Mouse (Mus musculus): ENCODE data around the gene Vrk2. TPM values are rescaled to one million over a fixed set of nuclear protein-coding genes. Genes with fewer than 3 reads are reported as not detected.
A peak's percentile ranks its signal among the peaks of the same experiment; 100 is the strongest.

Vrk2 gene
- polyA plus RNA-seq, 1 experiment from 2014 or later: 23.8 TPM

DNA sequence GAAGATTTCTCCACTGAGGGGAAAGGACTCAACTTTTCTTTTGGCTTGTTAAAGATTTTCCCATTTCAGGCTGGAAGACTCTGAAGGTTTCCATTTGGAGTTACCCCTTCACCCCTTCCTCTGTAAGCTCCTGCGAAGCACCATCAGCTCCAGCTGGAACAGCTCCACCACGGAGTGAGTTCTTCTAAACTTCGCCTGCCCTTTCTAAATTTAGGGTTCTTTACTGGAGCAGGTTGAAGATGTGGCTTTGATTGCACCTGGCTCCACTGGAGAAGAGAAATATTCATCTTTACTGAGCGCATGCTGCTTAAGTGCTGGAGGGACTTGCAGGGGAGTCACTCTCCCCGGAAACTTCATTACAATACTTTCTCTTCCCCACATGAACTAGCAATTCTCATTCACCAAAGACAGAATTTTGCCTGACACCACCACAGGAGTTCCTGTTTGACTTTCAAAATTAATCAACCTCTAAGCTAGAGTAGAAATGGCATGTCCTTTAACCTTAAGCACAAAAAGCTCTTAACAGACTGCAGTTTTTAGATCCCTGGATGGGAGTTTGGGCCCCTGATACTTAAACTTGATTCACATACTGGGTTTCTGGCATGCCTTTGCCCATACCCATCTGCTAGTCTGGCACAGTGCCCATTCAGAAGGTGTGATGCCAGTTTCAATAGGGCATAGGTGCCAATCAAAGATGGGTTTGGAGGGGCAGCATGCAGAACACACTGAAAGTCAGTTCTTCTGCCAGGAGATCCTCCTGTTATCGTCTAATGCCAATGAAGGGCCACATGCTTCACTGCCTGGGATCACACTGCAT lies 7.2 kb downstream of the Vrk2 start:
- Histone ChIP-seq H3K27ac (ENCODE audit: low read depth, low read length) (no peak overlapping the region), H3K36me3 (ENCODE audit: control insufficient read depth, insufficient read depth, low read length) (no peaks in the 10 kb centered on the region), H3K9me3 (ENCODE audit: control insufficient read depth, low read length) (no peaks in the 10 kb centered on the region), H3K4me2 (no peak overlapping the region), H3K4me3 (ENCODE audit: low read depth, low read length) (no peak overlapping the region), H3K27me3 (replicated peaks; ENCODE audit: control insufficient read depth, insufficient read depth, low read length) (no peaks in the 10 kb centered on the region), H3K9ac (ENCODE audit: low read depth, low read length) (no peak overlapping the region), H3K4me1 (replicated peaks; ENCODE audit: control insufficient read depth, insufficient read depth, low read length) (no peaks in the 10 kb centered on the region)
- no peak for DNase-seq (ENCODE audit: low spot score)
- WGBS: 75% methylated on average over 6 of the region's 6 CpGs
- ATAC-seq (replicated peaks; ENCODE audit: low FRiP score): no peak

DNA sequence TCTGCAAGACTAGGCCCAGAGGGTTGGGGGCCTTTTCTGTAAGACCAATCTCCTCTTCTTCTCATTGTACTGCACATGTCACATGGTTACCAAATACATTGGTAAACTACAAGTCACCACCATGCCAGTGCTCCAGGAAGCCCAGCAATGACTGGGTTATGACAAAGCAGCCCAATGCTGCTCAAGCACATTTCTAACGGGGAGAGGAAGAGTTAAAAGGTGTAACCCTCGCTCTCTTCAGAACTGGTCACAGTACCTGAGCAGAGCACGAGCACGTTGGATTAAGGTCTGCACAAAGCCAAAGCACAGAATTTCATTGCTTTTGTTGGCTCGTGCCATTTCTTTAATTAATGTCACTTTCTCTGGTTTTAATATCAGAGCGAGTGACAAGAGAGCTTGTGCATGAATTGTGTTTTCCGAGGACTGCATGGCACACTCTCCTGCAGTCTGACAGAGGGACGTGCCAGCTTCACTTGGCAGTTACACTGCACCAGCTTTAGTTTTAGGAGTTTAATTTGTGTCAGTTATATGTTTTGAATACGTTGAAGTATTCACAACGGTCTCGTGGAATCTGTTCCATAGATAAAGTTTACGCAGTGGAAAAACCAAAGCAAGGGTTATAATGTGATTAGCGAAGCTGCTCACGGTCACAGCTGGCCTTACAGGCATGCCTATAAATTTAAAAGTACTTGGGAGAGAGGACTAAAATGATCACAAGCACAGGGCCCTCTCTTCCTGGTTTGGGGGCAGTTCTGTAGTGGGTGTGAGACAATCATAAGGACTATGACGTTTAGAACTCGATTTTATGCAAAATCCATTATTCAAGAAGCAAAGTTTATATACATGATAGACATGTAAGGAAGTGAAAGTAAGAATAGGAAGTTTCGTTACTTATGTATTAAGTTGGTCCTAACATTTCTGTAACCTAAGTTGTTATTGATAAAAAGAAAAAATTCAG lies 8.1 kb downstream of the Vrk2 start:
- Histone ChIP-seq H3K27ac (ENCODE audit: low read depth, low read length) (no peak overlapping the region), H3K9me3 (ENCODE audit: control insufficient read depth, low read length) (no peaks in the 10 kb centered on the region), H3K27me3 (replicated peaks; ENCODE audit: control insufficient read depth, insufficient read depth, low read length) (no peaks in the 10 kb centered on the region), H3K4me1 (replicated peaks; ENCODE audit: control insufficient read depth, insufficient read depth, low read length) (no peaks in the 10 kb centered on the region), H3K9ac (ENCODE audit: low read depth, low read length) (no peak overlapping the region), H3K4me2 (no peak overlapping the region), H3K36me3 (ENCODE audit: control insufficient read depth, insufficient read depth, low read length) (no peaks in the 10 kb centered on the region), H3K4me3 (ENCODE audit: low read depth, low read length) (no peak overlapping the region)
- WGBS: 89% methylated on average over 17 of the region's 17 CpGs
- ATAC-seq (replicated peaks; ENCODE audit: low FRiP score) (no peak), DNase-seq (ENCODE audit: low spot score) (no peak)

DNA sequence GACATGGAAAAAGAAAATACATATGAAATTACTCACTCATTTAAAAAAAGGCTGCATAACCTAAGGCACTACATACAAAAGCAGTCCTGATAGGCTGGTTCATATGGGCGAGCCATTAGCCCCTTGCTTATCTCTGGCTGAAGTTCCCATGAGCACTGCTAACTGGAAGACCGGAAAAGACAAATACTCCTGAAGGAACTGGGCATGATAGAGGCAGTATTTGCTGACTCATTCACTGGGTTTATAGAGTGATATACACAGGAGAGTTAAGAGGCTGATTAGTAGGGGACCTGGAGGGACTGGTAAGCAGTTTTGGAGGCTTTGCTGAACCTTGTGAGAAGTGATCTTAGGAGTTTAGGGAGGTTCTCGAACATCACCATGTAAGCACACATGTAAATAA lies 42.2 kb downstream of the Vrk2 start:
- no peaks in the 10 kb centered on the region for H3K4me1 ChIP-seq (replicated peaks; ENCODE audit: control insufficient read depth, insufficient read depth, low read length)
- peak; percentile 67; the same call in 1 of the 2 replicates for ATAC-seq (replicated peaks; ENCODE audit: low FRiP score)
- H3K9me3 ChIP-seq (ENCODE audit: control insufficient read depth, low read length): no peaks in the 10 kb centered on the region
- H3K36me3 ChIP-seq (ENCODE audit: control insufficient read depth, insufficient read depth, low read length): no peaks in the 10 kb centered on the region
- DNase-seq (ENCODE audit: low spot score): no peak
- WGBS: 74% methylated on average over 3 of the region's 3 CpGs
- no peak overlapping the region for H3K4me3 ChIP-seq (ENCODE audit: low read depth, low read length)
- H3K4me2 ChIP-seq: no peak overlapping the region
- H3K9ac ChIP-seq (ENCODE audit: low read depth, low read length): no peak overlapping the region
- no peak overlapping the region for H3K27ac ChIP-seq (ENCODE audit: low read depth, low read length)
- H3K27me3 ChIP-seq (replicated peaks; ENCODE audit: control insufficient read depth, insufficient read depth, low read length): no peaks in the 10 kb centered on the region

GRCm38 (mm10) chr11:26537816-26538215 lies 56.0 kb downstream of the Vrk2 start:
- DNase-seq (ENCODE audit: low spot score) (no peak), ATAC-seq (replicated peaks; ENCODE audit: low FRiP score) (no peak)
- no peaks in the 10 kb centered on the region for H3K9me3 ChIP-seq (ENCODE audit: control insufficient read depth, low read length)
- H3K36me3 ChIP-seq (ENCODE audit: control insufficient read depth, insufficient read depth, low read length): no peaks in the 10 kb centered on the region
- no peaks in the 10 kb centered on the region; the same call in 1 of the 2 replicates for H3K4me1 ChIP-seq (replicated peaks; ENCODE audit: control insufficient read depth, insufficient read depth, low read length)
- no peak overlapping the region for H3K4me3 ChIP-seq (ENCODE audit: low read depth, low read length)
- H3K4me2 ChIP-seq: no peak overlapping the region
- H3K9ac ChIP-seq (ENCODE audit: low read depth, low read length): no peak overlapping the region
- no peaks in the 10 kb centered on the region for H3K27me3 ChIP-seq (replicated peaks; ENCODE audit: control insufficient read depth, insufficient read depth, low read length)
- WGBS: 90% methylated on average over 5 of the region's 5 CpGs
- H3K27ac ChIP-seq (ENCODE audit: low read depth, low read length): no peak overlapping the region

GRCm38 (mm10) chr11:26533828-26534119 lies 60.0 kb downstream of the Vrk2 start:
- Histone ChIP-seq H3K4me1 (replicated peaks; ENCODE audit: control insufficient read depth, insufficient read depth, low read length) (no peaks in the 10 kb centered on the region; the same call in 1 of the 2 replicates), H3K27ac (ENCODE audit: low read depth, low read length) (peak overlapping the region; percentile 6; the same call in 1 of the 2 replicates), H3K4me2 (peak overlapping the region; percentile 10; the same call in 1 of the 2 replicates), H3K9me3 (ENCODE audit: control insufficient read depth, low read length) (no peaks in the 10 kb centered on the region), H3K9ac (ENCODE audit: low read depth, low read length) (no peak overlapping the region), H3K27me3 (replicated peaks; ENCODE audit: control insufficient read depth, insufficient read depth, low read length) (no peaks in the 10 kb centered on the region), H3K36me3 (ENCODE audit: control insufficient read depth, insufficient read depth, low read length) (no peaks in the 10 kb centered on the region), H3K4me3 (ENCODE audit: low read depth, low read length) (no peak overlapping the region)
- DNase-seq (ENCODE audit: low spot score) (no peak), ATAC-seq (replicated peaks; ENCODE audit: low FRiP score) (peak; percentile 80)

- Histone ChIP-seq H3K27ac (ENCODE audit: low read depth, low read length) (peak overlapping the region; percentile 6; the same call in 1 of the 2 replicates), H3K4me2 (peak overlapping the region; percentile 10; the same call in 1 of the 2 replicates), H3K4me3 (ENCODE audit: low read depth, low read length) (no peak overlapping the region), H3K4me1 (replicated peaks; ENCODE audit: control insufficient read depth, insufficient read depth, low read length) (no peaks in the 10 kb centered on the region; the same call in 1 of the 2 replicates), H3K27me3 (replicated peaks; ENCODE audit: control insufficient read depth, insufficient read depth, low read length) (no peaks in the 10 kb centered on the region), H3K36me3 (ENCODE audit: control insufficient read depth, insufficient read depth, low read length) (no peaks in the 10 kb centered on the region), H3K9ac (ENCODE audit: low read depth, low read length) (no peak overlapping the region), H3K9me3 (ENCODE audit: control insufficient read depth, low read length) (no peaks in the 10 kb centered on the region)
- ATAC-seq (replicated peaks; ENCODE audit: low FRiP score) (peak; percentile 82), DNase-seq (ENCODE audit: low spot score) (no peak)
- 69% methylated on average over 5 of the region's 5 CpGs for whole genome bisulfite sequencing
Measured at GRCm38 (mm10) chr11:26532994-26533827, 60.6 kb downstream of the Vrk2 start.

GRCm38 (mm10) chr11:26526861-26527260 lies 66.9 kb downstream of the Vrk2 start:
- DNase-seq (ENCODE audit: low spot score): no peak
- no peaks in the 10 kb centered on the region for H3K36me3 ChIP-seq (ENCODE audit: control insufficient read depth, insufficient read depth, low read length)
- 91% methylated on average over 2 of the region's 2 CpGs for WGBS
- H3K4me1 ChIP-seq (replicated peaks; ENCODE audit: control insufficient read depth, insufficient read depth, low read length): no peaks in the 10 kb centered on the region
- H3K9ac ChIP-seq (ENCODE audit: low read depth, low read length): no peak overlapping the region
- H3K9me3 ChIP-seq (ENCODE audit: control insufficient read depth, low read length): no peaks in the 10 kb centered on the region
- no peak overlapping the region for H3K27ac ChIP-seq (ENCODE audit: low read depth, low read length)
- no peak for ATAC-seq (replicated peaks; ENCODE audit: low FRiP score)
- no peak overlapping the region for H3K4me2 ChIP-seq
- H3K27me3 ChIP-seq (replicated peaks; ENCODE audit: control insufficient read depth, insufficient read depth, low read length): no peaks in the 10 kb centered on the region
- no peak overlapping the region for H3K4me3 ChIP-seq (ENCODE audit: low read depth, low read length)

DNA sequence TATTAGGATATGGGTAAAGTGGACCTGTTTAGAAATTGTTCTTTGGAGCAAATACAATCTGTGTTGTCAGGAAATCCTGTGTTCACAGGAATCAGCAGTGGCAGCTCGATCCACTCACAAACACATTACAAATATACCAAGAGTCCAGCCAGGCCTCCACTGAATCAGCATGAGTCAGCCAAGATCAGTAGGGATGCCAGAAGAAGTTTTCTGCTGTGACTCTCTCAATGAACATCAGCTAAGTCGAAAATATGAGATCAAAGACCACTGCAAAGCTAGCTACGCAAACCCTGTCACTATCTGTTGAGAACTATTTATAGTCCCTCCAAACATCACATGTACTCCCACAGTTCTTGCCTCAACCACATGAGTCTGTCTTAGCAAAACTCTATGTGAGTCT lies 74.8 kb downstream of the Vrk2 start:
- H3K9me3 ChIP-seq (ENCODE audit: control insufficient read depth, low read length): no peaks in the 10 kb centered on the region
- WGBS: 83% methylated on average over 3 of the region's 3 CpGs
- DNase-seq (ENCODE audit: low spot score) (no peak), ATAC-seq (replicated peaks; ENCODE audit: low FRiP score) (no peak)
- no peak overlapping the region for H3K4me2 ChIP-seq
- no peaks in the 10 kb centered on the region for H3K36me3 ChIP-seq (ENCODE audit: control insufficient read depth, insufficient read depth, low read length)
- no peak overlapping the region for H3K4me3 ChIP-seq (ENCODE audit: low read depth, low read length)
- no peaks in the 10 kb centered on the region for H3K4me1 ChIP-seq (replicated peaks; ENCODE audit: control insufficient read depth, insufficient read depth, low read length)
- no peak overlapping the region for H3K9ac ChIP-seq (ENCODE audit: low read depth, low read length)
- no peak overlapping the region for H3K27ac ChIP-seq (ENCODE audit: low read depth, low read length)
- H3K27me3 ChIP-seq (replicated peaks; ENCODE audit: control insufficient read depth, insufficient read depth, low read length): no peaks in the 10 kb centered on the region

Measured in liver, embryonic 11.5 days (tissue).